Mouse (Mus musculus): Measurements from ENCODE around the gene Ptpra. TPM values are rescaled to one million over a fixed set of nuclear protein-coding genes. Genes with fewer than 3 reads are reported as not detected.

The Ptpra gene
- total RNA-seq (2021) = 100 to 1,000 TPM; 327 to 330 TPM
- long read RNA-seq, full-length matches to known transcripts = 145 of 436 reads
- long read RNA-seq, partial matches to known transcripts = 18 of 436 reads
- long read RNA-seq, other reads (novel, unspliced or antisense) = 273 of 436 reads

DNA sequence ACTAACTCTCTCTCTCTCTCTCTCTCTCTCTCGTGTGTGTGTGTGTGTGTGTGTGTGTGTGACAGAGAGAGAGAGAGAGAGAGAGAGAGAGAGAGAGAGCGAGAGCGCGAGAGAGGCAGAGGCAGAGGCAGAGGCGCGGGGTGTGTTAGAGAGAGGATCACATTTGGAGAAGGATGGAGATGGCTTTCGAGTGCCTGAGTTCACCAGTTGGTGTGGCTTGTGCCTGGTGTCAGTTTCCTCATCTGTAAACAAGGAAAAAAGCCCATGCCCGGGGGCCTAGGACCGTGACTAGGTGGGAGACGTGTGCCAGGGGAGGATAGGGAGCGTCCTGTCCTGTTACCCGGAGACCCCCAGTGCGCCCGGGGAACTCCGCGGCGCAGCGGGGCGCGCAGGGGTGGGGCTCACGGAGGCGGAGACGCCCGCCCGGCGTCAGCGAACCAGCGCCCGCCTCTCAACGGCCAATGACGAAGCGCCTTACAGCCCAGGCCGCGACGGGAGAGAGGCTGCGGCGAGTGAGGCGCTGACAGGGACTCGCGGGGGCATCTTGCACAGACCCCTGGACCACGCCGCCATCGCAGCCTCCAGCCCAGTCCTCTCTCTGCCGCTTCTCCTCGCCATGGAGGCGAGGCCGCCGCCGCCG lies at the start of gene Ptpra:
TSS of gene Ptpra (plus strand) at position 485 of the 640 bp plus-strand sequence.
- peak; percentile 91 to 94 for DNase-seq (ENCODE audit: low spot score in 2 of 2)

DNA sequence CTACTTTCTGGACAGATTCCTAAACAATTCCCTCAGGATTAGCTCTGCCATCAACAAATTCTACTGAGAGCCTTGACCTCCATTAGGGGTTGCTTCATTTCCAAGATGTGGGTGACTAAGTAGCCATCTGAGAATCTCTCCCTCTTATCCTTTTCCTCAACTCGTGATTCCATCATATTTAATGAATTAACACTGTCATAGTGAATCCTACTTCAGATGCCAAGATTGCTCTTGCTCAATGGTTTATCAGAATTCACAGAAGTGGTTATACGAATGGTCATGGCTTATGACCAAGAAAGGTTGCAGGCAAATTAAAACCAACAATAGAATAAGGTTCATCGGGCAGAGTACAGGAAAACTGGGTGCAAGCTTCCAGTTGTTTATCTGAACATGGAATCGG lies 48.2 kb upstream of the Ptpra start:
- DNase-seq (ENCODE audit: low spot score in 2 of 2) = no peak

DNA sequence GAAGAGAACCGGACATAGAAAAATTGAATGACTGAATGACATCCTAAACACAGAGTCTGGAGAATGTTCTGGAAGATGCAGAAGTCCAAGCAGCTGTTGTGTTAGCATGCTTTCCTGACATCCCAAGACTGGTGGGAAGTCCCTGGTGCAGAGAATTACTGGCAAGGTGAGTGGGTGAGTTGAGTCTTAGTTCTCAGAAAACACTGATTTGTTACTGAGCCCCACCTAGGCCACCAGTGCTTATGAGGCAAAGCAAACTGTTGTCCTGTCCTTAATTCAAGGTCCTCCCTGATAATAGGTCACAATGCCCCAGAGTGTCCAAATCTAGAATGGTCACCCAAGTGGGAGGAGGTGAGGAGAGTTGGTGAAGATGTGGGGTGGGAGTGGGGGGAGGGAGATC lies 45.1 kb upstream of the Ptpra start, which contains the start of the genes Gm28372 and 1700020A23Rik:
TSS of gene Gm28372 (plus strand) at position 301 of the 400 bp plus-strand sequence.
TSS of gene 1700020A23Rik (plus strand) at position 321 of the 400 bp plus-strand sequence.
- DNase-seq (ENCODE audit: low spot score in 2 of 2) = no peak

DNA sequence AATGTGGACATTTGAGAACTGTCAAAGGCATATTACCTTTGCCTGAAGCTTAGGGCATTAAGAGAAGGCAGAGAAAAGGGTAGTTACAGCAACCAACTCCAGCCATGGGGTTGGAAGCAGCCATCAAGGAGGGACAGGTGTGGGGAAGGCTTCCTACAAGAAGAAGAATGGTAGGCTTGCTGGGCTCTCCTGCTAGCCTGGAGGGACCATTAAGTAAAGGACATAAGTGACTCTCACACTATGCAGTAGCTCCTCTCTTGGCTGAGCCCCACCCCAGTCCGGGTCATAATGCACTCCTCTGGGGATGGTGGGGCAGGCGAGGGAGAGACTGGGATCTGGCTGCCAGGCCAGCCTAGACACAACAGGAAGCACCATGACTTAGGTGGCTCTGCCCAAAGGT lies 43.9 kb upstream of the Ptpra start, which contains the start of gene Tmem239:
TSS of gene Tmem239 (plus strand) at position 301 of the 400 bp plus-strand sequence.
- DNase-seq (ENCODE audit: low spot score in 2 of 2) = no peak

DNA sequence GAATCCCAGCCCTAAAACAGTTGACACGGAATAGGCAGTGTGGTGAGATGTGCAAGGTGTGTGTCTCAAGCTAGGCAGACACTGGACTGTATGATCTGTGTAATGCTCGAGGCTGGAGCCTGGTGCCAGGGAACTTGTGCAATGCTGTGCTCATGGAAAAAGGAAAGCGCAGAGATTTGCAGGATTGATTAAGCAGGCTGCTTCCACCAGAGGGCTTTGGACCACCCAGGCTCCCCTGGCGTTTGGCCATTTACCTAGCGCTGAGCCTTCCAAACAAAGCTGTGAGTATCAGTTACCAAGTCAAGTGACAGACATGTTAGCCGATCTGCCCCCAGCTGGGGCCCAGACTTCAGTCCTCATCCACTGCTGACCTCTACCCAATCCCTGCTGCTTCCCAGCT lies 41.9 kb upstream of the Ptpra start:
- no peak for DNase-seq (ENCODE audit: low spot score in 2 of 2)

DNA sequence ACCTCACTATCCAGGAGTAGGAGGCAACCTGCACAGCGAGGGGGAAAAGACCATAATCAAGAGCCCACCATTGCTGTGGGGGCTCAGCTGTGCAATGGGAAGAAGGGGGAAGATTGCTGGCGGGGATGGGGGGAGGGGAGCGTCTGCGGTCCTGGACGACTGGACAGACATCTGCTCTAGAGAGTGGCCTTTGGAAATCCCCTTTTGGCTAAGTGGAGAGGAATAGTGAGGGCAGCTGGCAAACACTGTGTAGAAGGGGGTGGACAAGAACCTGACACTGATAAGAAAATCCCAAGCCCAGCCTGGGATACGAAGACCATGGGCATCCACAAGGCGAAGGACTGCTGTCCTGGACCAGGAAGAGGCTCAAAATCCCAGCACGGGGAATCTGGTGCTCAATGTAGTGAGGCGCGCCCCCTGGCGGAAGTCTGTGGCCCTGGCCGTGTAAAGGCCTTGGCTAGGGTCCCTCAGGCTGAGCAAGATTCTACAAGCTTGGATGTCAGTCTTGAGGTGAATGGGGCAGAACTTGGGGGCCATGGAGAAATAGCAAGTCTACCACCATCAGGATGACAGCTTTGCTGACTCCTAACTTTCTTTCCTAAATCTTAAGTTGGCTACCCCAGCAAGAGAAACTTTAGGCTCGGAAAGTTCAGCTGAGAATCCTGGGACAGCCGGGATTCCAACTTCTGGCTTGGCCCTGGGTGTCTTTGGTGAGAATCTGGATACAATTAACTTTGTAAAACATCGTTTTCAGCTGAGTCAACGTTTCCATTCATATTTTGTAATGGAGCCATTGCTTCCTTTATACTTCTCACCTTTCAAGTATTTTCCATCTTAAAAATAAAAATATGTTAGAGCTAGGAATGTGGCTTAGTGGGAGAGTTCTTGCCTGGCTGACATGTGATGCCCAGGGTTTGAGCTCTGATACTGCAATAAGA lies 38.3 kb upstream of the Ptpra start:
- peak; percentile 65 to 89 for DNase-seq (ENCODE audit: low spot score in 2 of 2)

DNA sequence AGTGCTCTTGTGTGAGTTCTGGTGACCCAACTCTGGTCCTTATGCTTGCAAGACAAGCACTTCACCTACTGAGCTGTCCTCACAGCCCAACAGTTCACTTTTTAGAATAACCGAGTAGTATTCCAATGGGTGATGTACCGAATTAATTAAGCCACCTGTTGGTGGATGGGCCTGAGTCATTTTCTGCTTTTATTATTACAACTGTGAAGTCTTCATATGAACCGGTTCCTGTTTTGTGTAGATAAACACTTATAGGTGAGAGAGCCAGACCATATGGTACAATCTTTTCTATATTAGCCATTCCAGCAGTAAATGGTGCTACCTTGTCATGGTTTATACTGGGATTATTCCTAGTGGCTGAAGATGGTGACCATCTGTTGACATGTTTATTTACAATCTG lies 37.3 kb upstream of the Ptpra start:
- no peak for DNase-seq (ENCODE audit: low spot score in 2 of 2)

DNA sequence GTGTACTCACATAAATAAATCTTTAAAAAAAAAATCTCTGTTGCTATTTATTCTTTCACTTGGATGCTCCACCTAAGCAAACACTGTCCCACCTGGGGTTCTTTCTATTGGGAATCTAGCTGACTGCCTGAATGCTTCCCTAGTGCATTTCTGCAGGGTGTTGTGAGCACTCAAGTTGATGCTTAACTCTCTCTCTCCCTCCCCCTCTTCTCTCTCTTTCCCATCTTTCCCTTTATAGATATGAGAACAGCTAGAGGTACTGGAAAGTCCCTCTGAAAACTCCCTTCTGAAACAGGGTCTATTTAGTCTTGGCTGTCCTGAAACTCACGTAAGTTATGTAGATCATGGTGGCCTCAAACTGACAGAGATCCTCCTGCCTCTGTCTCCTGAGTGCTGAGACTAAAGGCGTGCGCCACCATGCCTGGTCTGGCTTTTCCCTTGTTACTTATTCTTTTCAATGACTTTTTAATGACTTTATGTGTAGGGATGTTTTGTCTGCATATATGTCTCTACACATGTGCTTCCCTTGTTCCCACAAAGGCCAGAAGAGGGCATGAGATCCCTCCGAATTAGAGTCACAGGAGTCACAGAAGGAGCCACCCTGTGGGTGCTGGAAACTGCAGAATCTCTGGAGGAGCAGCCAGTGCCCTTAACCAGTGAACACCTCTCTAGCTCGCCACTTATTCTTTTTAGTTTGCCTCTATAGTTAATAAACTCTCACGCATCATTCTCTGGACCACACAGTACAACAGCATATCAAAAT lies 35.8 kb upstream of the Ptpra start:
- no peak for DNase-seq (ENCODE audit: low spot score in 2 of 2)

DNA sequence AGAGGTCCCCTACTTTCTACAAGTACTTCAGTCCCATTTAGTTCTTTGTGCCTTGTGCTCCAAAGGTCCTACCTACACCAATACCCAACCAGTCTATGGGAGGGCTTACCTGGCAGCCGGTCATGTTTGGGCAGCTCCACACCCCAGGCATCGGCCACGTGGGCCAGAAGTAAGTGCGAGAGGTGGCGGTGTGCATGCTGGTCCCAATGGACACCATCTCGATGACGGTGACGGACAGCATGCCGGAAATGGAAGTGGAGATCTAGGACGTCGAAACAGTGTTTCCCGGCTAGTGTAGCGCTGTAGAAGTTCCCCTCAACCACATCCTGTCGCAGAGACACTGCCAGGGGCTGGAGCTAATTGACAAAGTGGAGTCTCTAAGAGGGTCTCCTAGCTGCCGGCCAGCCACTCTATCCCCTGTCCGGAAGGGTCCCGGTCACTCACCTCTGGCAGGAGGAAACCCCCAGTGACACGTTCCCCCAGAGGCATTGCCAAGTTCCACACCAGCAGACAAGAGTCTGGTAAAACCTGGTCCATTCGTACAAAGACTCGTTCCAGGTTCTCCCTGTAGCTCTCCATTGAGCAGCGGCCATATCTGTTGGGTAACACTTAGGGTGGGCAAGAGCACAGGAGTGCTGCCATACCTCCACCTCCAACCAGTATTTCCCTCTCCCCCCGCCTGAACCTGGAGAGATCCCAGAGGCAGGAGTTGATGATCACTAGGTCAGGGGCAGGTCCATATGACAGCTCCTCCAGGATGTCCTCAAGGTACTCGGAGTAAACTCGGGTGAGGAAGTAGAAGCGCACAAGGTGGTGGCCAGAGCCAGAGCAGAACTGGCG lies 28.1 kb upstream of the Ptpra start:
- no peak for DNase-seq (ENCODE audit: low spot score in 2 of 2)

DNA sequence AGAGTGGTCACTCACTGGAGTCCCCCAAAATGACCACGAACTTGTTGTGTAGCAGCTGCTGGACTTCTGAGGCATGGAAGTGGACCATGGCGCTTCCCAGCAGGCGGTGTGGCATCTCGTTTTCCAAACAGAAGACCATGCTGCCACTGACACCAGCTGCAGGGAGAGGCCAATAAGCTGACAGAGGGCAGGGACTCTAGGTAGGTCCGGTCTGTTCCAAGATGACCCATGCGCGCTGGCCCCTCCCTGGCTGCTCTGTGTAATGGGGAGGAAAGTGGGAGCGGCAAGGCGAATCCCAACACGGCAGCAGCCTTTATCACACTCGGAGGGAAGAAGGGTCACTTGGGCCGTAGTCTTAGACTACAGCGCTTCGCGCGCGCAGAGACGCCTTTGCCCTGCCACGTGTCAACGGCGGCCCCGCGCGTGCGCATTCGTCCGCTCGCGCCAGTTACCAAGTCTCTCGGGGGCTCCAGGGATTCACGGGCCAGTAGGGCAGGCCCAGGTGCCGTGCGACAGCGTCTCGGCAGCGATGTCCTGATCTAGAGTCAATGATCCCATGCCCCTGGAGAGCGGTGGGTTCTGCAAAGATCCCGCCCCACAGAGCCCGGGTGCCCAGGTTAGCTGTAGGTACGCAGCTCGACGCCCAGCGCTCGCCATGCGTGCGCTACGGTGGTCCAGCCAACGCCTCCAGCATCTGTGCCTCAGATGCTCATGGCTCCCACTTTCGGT lies 26.5 kb upstream of the Ptpra start:
- DNase-seq (ENCODE audit: low spot score in 2 of 2) = peak; percentile 68 to 84

DNA sequence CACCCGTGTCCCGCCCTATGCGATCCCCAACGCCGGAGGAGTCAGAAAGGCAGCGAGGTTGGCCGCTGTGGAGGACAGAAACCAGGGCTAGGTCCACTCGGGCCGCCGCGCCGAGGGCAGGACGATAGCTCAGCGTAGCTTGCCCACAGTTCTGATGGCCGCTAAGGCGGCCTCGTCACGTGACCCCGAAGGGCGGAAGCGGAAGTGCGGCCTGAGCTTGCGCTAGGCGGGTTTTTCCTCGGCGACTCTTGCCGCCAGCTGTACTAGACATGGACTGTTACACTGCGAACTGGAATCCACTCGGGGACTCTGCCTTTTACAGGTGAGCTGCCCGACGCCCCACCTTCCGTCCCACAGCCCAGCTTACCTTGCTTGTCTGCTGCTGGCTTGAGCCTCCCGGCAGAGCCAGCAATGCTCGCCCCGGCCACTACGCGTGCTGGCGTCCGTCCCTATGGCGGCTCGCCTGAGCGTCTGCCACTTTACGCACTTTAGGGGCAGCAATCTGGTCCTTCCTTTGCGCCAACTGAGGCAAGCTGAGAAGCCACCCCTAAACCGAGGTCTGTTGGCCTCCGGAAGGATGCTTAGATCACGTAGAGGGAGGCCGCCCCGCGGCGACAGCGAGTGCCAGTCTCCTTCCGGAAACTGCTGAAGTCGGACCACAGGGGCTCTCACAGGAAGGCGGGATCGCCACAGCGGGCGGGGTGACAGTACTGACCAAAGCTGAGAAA lies 25.8 kb upstream of the Ptpra start, which contains the start of the genes Vps16 and Pced1a:
TSS of gene Vps16 (plus strand) at position 214 of the 728 bp plus-strand sequence.
TSS of gene Pced1a (minus strand) at position 576 of the 728 bp plus-strand sequence.
- peak; percentile 89 to 94 for DNase-seq (ENCODE audit: low spot score in 2 of 2)

DNA sequence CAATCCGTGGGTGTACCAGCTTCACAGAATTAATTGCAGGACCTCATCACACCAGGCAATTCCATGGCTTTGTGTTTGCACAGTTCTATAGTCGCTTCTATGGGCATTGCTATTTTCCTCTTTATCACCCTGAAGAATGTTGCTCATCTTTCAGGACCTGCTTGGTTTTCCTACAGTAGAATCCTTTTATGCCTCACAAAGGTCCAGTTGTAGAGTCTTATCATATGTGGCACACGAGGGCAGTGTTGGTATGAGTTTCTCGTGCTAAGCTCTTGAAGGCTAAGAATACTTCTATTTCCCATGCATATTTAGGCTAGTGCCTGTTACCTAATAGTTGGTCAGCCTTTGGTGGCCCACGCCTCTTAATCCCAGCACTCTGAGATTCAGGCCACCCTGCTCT lies 25.0 kb upstream of the Ptpra start:
- DNase-seq (ENCODE audit: low spot score in 2 of 2) = peak in 1 of 2 experiments; percentile 30

DNA sequence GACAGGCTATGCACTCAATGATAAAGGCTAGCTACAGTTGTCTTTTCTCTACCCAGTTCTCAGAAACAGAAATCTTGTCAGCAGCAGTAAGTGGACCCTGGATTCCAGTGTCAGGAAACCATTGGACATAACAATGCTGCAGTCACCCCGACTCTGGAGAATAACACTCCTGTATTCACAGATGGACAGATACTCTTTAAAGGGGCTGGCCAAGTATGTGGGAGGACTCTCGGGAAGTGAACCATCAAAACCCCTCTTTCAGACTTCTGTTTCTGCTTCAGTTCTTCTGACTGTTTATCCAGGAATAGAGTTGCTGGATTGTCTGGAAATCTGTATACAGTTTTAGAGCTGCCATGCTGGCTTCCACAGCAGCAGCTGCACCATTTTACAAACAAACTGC lies 20.2 kb upstream of the Ptpra start:
- DNase-seq (ENCODE audit: low spot score in 2 of 2) = no peak

DNA sequence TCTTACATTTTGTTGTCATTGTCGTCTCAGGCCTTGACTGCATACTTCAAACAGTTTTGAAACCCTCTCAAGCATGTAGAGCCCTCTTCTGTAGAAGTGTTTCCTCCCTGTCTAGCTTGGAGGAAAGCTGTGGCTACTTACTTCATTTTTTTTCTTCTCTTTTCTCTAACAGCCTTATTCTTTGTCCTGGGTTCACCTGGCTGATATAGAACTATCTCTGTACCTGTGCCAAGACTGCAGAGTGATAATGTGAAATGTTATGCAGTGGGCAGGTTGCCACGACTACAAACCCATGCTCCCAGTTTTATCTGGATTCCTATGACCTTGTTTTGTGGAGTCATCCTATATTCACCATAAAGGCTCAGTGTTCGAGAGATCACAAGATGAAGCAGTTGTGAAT lies 19.6 kb upstream of the Ptpra start:
- no peak for DNase-seq (ENCODE audit: low spot score in 2 of 2)

DNA sequence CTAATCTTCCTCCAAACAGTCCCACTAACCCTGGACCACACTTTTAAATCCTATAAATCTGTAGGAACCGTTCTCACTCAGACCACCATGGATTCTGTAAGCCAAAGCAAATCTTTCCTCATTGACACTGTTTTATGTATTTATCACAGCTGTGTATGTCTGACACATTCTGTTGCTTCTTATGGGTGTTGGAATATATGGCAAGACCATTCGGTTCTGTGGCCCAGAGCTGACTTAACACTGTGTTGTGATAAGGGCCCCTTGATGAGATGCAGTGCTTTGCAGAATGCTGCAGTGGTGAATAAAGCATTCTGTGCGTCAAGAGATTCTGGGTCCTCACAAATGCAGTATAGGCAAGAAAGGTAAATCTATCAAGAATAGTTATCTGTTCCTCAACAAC lies 17.9 kb upstream of the Ptpra start:
- no peak for DNase-seq (ENCODE audit: low spot score in 2 of 2)

DNA sequence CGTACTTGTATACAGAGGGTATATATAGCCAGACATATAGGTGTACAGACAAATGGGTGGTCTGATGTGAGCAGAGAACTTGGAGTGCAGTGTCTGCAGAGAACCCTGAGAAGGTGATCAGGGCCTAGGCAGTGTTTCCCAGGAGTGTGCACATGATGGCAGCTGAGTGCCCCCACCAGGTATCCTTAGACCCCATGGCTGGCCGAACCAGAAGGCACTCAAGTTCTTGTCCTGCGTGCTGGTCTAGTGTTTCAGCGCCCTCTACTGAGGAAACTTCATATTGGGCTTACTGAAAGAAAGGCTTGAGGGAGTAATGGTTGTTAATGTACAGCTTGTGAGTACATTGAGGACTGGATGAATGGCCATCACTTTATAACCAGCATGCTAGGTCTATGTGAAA lies 16.9 kb upstream of the Ptpra start:
- peak in 1 of 2 experiments; percentile 71 for DNase-seq (ENCODE audit: low spot score in 2 of 2)

DNA sequence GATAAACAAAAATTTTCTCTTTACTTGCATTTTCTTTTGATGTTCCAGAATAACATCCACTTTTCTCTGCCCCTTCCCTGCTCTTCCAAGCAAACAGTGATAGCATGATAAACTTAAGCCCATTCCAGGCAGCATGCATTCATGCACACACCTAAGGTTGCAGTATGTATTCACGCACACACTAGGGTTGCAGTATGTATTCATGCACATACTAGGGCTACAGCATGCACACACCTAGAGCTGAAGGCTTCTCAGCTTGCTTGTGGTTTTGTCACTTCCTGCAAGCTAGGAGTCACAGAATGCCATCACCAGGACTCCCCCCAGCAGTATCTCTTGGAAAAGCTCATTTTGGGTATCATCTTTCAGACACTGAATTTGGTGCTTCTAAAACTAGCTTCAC lies 13.3 kb upstream of the Ptpra start:
- DNase-seq (ENCODE audit: low spot score in 2 of 2) = no peak

DNA sequence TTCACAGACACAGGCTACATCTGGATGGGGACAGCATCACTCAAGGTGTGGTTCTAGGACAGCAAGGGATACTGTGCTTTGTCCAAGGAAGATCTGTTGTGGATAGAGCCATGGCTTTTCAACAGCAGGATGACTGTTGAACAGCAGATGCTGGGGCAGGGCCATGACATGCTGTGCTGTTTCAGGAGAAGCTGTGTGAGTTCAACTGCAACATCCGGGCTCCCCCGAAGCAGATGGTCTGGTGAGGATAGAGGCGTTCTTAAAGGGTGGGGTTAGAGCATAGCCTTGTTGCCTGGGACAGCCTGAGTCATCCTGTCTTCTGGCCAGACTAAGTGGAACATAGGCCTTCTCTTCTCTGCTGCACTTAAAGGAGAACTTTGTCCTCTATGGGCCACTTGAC lies 11.2 kb upstream of the Ptpra start:
- peak in 1 of 2 experiments; percentile 51 for DNase-seq (ENCODE audit: low spot score in 2 of 2)
